Mouse (Mus musculus) hindbrain, embryonic 10.5 days (tissue): Measurements from ENCODE around the gene Narfl. TPM values are rescaled to one million over a fixed set of nuclear protein-coding genes. Genes with fewer than 3 reads are reported as not detected.
"Not testable (repeated sequence)": the region's sequence is repeated elsewhere in the genome, so short reads cannot be mapped to it uniquely, and the experiment has no call there.

ENCODE experiments used
- DNase-seq: peaks from one replicate; pipeline ENCODE4 v3.0.0-alpha.2; 2017; ENCODE audit warnings: low spot score
- H3K27ac ChIP-seq: fragments of 300-500 bp; sonication (generic); 2 replicates; pipeline ENCODE4 v1.5.1; 2016; ENCODE audit warnings: mild to moderate bottlenecking, moderate library complexity
- H3K27me3 ChIP-seq: fragments of 300-500 bp; sonication (generic); 2 replicates; pipeline ENCODE4 v1.6.1; 2016; ENCODE audit warnings: mild to moderate bottlenecking; ENCODE audit not compliant: poor library complexity, insufficient read depth, severe bottlenecking
- H3K36me3 ChIP-seq: fragments of 300-500 bp; sonication (generic); 2 replicates; pipeline ENCODE4 v1.6.1; 2016; ENCODE audit warnings: mild to moderate bottlenecking, moderate library complexity
- H3K4me1 ChIP-seq: fragments of 300-500 bp; sonication (generic); replicated peaks from 2 replicates; pipeline ENCODE4 v1.6.1; 2016; ENCODE audit warnings: mild to moderate bottlenecking
- H3K4me3 ChIP-seq: fragments of 300-500 bp; sonication (generic); 2 replicates; pipeline ENCODE4 v1.5.1; 2016; ENCODE audit warnings: mild to moderate bottlenecking, moderate library complexity
- H3K9me3 ChIP-seq: fragments of 300-500 bp; sonication (generic); 2 replicates; pipeline ENCODE4 v1.6.1; 2016; ENCODE audit warnings: mild to moderate bottlenecking, moderate library complexity
- WGBS: fragments of 180-500 bp; shearing (Covaris S2); methylation state at CpG from one replicate; pipeline ENCODE4 v1.1.7; 2016; 5-methylcytosine and 5-hydroxymethylcytosine counted together
- polyA plus RNA-seq: library from polyadenylated mRNA; unstranded; fragments of >200 nt; fragmentation: Nextera tagmentation; extraction: Ambion mirVana; gene quantifications from 2 replicates; pipeline ENCODE4 v1.2.1, GENCODE M21; 2016

Narfl gene
- polyA plus RNA-seq, 1 experiment from 2014 or later = 25.3 TPM

DNA sequence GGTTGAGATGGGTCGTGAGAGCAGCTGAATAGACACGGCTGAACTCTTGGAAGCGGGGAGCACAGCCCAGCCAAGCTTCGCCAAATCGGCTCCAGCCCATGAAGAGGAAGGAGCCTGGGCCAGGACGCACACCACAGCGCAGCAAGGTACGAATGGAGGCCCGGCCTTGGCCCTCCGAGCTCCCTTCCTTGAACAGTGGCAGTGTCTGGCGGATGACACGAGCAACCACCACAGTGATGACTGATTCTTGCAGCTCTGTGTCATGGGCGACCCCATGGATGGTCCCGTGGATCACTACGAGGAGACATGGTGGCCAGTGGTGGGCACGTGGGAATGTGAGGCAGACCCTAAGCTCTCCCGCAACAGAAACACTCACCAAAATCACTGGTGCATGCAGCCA is 21.4 kb downstream of the Narfl start:
- H3K36me3 ChIP-seq = peaks cover 31% of the 10 kb centered on the region
- no peaks in the 10 kb centered on the region for H3K9me3 ChIP-seq
- WGBS = 53% methylated on average over 17 of the region's 17 CpGs
- H3K4me3 ChIP-seq = peak overlapping the region; percentile 86
- H3K27me3 ChIP-seq = no peaks in the 10 kb centered on the region
- H3K27ac ChIP-seq = peak overlapping the region; percentile 95
- peaks cover 72% of the 10 kb centered on the region for H3K4me1 ChIP-seq
- no peak for DNase-seq

DNA sequence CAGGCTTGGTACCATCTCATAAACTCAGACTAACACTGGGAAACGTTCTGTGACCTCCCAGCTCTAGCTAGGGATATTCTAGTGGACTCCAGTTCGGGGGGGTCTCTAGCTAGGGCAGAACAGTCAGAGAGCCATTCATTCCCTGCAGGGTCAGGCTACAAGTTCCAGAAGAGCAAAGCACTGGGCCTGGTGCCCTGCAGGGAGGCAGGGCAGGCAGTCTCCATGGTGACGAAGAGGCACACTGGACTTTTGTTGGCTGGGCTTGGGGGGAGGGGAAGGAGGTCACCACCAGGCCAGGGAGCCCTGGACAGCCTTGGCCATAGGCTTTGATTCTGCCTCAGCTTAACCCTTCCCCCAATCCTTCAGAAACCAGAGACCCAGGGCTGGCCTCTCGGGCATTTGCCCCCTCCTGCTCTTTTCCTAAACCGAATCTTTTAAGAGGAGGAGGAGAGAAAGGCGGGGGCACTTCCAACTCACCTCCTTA is 22.1 kb downstream of the Narfl start, which contains the start of gene AC134908.4:
Gene AC134908.4, minus strand, starts transcription at position 51 of the 484 bp plus-strand sequence.
- Histone ChIP-seq H3K27me3 (no peaks in the 10 kb centered on the region), H3K36me3 (peaks cover 27% of the 10 kb centered on the region), H3K4me1 (peaks cover 68% of the 10 kb centered on the region), H3K4me3 (peak within 1 kb of the TSS; percentile 86), H3K27ac (peak within 1 kb of the TSS; percentile 95), H3K9me3 (no peaks in the 10 kb centered on the region)
- peak; percentile 95 for DNase-seq
- WGBS = 2% methylated on average over 6 of the region's 6 CpGs

DNA sequence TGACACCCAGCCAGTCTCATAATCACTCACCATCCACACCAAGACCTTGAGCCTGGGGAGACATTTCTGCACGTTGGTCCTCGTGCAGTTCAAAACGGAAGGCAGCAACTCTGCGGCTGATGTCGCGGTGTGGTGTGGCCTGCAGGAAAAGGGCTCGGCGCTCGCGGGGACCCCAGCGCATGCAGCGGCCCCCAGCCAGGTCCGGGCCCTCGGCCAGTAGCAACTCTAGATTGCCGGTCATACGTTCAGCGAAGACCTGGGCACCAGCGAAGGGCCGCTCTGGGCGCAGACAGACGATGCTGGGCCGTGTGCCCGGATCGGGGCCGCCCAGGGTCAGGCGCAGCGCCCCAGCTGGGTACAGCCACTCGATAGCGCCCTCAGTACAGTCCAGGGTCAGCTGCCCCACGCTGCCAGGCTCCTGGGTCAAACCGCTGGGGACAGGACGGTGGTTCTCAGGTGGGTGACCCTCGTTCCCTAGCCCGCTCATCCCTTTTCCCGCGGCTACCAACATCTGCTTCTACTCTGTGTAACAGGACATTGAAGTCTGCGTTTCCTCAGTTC is 22.7 kb downstream of the Narfl start:
- WGBS = under 1% methylated on average over 37 of the region's 37 CpGs
- H3K9me3 ChIP-seq = no peaks in the 10 kb centered on the region
- H3K36me3 ChIP-seq = peaks cover 26% of the 10 kb centered on the region
- H3K4me3 ChIP-seq = peak overlapping the region; percentile 86
- no peak for DNase-seq
- H3K27ac ChIP-seq = peak overlapping the region; percentile 95
- peaks cover under 1% of the 10 kb centered on the region; the same call in 1 of the 2 replicates for H3K27me3 ChIP-seq
- peaks cover 66% of the 10 kb centered on the region for H3K4me1 ChIP-seq

DNA sequence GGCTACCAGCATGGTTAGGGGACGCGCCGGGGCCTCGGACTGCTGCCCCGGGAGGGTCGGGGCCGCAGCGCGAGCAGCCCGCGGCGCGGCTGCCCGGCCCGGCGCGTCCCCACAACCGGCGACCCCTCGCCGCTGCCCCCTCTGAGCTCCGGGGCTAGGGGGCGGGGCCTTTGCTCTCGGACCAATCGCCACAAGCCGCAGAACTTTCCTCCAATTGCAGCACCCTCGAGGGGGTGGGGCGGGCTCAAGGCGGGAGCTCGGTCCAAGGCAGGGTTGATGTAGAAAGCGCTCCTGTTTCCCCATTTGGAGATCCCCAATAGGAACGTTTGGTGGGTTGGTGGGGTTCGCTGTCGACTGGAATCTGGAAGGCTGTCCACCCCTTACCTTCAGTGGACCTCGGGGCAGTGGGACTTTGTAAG is 23.4 kb downstream of the Narfl start, which contains the start of gene Metrn:
Gene Metrn, minus strand, starts transcription at position 186 of the 419 bp plus-strand sequence.
- Histone ChIP-seq H3K4me3 (peak within 1 kb of the TSS; percentile 86), H3K4me1 (peaks cover 63% of the 10 kb centered on the region), H3K27ac (peak within 1 kb of the TSS; percentile 95), H3K36me3 (peaks cover 26% of the 10 kb centered on the region), H3K9me3 (no peaks in the 10 kb centered on the region), H3K27me3 (peaks cover 5% of the 10 kb centered on the region; the same call in 1 of the 2 replicates)
- WGBS = under 1% methylated on average over 35 of the region's 35 CpGs
- DNase-seq = peak; percentile 94

DNA sequence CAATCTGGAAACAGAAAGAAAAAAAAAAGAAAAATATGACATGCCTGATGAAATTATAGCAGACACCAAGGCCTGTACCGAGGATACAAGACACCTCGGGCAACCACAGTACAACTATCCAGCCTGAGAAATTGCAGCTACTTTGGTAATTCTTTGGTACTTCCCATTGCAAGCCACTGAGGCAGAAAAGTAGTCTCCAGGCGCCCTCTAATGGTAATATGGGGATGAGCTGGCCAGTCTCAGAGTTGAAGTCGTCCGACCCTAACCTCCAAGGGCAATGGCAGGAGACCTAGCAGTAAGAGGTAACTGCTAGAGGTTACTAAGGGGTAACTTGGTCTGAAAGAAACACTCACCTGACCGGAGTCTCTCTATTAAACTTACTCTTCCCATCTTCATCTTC is 27.5 kb downstream of the Narfl start:
- Histone ChIP-seq H3K9me3 (no peaks in the 10 kb centered on the region), H3K4me1 (peaks cover 46% of the 10 kb centered on the region), H3K27ac (no peak overlapping the region), H3K36me3 (no peaks in the 10 kb centered on the region), H3K27me3 (peaks cover 8% of the 10 kb centered on the region; the same call in 1 of the 2 replicates), H3K4me3 (no peak overlapping the region)
- WGBS = 11% methylated on average over 6 of the region's 6 CpGs
- DNase-seq = peak; percentile 73

DNA sequence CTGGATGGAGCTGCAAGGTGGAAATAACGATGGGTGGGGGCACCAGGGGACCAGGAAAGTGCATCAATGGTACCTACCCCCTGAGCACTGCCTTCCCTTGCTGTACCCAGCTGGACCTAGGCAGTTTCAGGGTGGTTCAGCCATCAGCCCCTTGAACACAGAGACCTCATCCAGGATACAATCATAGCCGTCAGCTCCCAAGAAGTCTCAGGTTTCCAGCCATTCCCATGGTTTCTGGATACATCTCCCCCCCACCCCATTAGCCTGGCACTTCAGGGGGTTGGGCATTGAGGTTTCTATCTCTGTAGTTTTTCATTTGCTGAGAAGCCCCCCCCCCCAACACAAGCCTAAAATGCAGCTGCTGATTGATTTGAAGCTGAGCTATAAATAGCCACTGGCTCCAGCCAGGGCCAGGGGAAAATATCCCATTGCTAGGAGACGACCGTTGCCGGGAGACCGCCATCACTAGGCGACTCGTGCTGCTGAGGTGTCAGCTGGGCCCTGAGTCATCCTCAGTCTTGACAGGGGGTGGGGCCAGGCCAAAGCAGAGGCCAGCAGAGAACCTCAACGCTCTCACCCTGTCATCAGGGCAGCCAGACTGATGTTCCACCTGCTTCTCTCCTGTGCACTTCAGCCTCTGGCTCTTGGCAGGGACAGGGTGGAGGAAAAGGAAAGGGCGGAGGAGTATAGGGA is 29.4 kb downstream of the Narfl start:
- Histone ChIP-seq H3K36me3 (no peaks in the 10 kb centered on the region), H3K27me3 (peaks cover 12% of the 10 kb centered on the region; the same call in 1 of the 2 replicates), H3K4me1 (peaks cover 33% of the 10 kb centered on the region), H3K27ac (peak overlapping the region; percentile 84), H3K4me3 (peak overlapping the region; percentile 22), H3K9me3 (no peaks in the 10 kb centered on the region)
- WGBS = 13% methylated on average over 10 of the region's 10 CpGs
- peak; percentile 94 for DNase-seq

DNA sequence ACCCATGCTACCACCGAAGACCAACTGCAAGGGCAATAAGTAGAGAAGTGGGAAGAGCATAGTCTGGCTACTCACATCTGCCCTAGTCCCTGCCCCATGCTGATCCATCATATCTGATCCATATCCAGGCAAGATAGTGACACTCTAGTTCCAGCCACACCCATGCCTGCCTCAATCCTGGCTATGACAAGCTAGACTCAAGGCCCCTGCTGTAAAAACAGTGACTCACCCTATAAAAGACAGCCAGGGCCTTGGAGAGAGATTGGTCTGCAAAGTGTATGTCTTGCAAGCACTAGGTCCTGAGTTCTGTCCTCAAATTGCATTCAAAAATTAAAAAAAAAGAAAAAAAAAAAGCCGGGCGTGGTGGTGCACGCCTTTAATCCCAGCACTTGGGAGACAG is 32.9 kb downstream of the Narfl start:
- 87% methylated on average over 4 of the region's 4 CpGs for WGBS
- Histone ChIP-seq H3K27me3 (peaks cover 45% of the 10 kb centered on the region), H3K27ac (no peak overlapping the region), H3K4me1 (peaks cover 62% of the 10 kb centered on the region), H3K4me3 (no peak overlapping the region), H3K9me3 (no peaks in the 10 kb centered on the region), H3K36me3 (no peaks in the 10 kb centered on the region)
- DNase-seq = no peak

DNA sequence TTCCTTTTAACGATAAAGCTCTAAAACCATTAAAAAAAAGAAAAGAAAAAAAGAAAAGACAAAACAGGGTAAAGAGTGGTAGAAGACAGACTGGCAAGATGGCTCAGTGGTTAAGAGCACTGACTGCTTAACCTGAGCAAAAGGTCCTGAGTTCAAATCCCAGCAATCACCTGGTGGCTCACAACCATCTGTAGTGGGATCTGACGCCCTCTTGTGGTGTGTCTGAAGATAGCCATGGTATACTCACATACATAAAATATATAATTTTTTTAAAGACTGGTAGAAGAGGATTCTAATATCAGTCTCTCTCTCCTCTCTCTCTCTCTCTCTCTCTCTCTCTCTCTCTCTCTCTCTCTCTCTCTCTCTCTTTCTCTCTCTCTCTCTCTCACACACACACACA is 33.9 kb downstream of the Narfl start:
- not testable (repeated sequence) for DNase-seq, H3K4me3 ChIP-seq, H3K36me3 ChIP-seq, H3K27ac ChIP-seq, H3K9me3 ChIP-seq
- Histone ChIP-seq H3K27me3 (peaks cover 52% of the 10 kb centered on the region), H3K4me1 (peaks cover 59% of the 10 kb centered on the region)
- 44% methylated on average over 2 of the region's 2 CpGs for WGBS

DNA sequence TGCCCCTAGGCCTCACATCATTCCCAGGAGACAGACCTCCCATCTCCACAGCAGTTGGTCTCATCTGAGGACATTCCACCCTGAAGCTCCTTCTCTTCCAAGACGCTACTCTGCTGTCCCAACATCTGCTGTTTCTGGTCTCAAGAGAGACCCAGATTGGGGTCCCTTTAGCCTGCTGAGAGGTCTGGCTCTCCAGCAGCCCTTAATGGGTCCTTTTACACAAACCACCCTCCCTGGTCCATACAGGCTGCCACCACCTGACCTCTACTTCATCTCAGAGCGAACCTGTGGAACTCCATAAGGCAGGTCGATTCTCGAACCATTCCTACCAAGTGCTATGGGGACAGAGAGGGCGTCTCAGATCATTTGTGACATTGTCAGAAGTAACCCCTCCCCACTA is 34.5 kb downstream of the Narfl start:
- 39% methylated on average over 5 of the region's 5 CpGs for WGBS
- H3K4me3 ChIP-seq = peak overlapping the region; percentile 87
- H3K27me3 ChIP-seq = peaks cover 57% of the 10 kb centered on the region
- no peaks in the 10 kb centered on the region for H3K9me3 ChIP-seq
- no peaks in the 10 kb centered on the region for H3K36me3 ChIP-seq
- no peak for DNase-seq
- H3K4me1 ChIP-seq = peaks cover 57% of the 10 kb centered on the region
- H3K27ac ChIP-seq = peak overlapping the region; percentile 97

DNA sequence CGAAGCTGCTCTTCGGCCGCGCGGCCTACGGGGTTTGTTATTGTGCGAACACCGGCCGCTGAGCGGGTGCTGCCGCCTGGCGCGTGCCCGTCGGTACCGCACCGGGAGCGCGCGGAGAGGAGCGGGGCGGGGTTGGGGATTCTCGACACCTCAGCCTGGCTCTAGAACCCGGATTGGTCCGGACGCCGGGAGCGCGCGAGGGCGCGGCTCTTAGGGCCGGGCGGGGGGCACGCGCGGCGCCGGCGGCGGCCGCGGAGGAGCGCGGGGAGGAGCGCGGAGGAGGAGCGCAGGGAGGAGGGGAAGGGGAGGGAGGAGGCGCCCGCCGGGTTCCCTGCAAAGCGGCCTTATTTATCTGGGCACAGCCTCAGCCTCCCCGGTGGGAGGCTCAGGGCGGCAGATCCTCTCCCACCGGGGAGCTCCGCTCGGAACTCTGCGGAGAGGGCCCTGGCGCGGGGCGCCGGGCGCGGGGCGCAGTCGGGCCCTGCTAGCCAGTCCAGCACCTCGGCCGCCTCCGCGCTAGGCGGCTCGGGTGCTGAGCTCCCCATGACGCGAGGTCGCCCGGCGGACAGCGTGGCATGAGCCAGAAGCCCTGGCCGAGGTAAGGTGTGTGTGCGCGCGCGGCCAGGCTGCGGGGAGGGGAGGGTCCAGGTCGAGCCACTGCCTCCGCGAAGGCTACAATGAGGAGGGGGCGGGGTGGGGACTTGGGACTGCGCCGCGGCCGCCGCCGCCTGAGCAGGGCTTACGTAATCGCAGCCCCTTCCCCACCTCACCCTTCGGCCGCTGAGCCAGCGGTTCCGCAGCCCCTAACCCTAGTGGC is 35.4 kb downstream of the Narfl start, which contains the start of gene Fbxl16:
Gene Fbxl16, plus strand, starts transcription at position 297 of the 817 bp plus-strand sequence.
- Histone ChIP-seq H3K4me3 (peak within 1 kb of the TSS; percentile 87), H3K4me1 (peaks cover 53% of the 10 kb centered on the region), H3K9me3 (no peaks in the 10 kb centered on the region), H3K27me3 (peaks cover 62% of the 10 kb centered on the region), H3K27ac (peak within 1 kb of the TSS; percentile 97), H3K36me3 (no peaks in the 10 kb centered on the region)
- DNase-seq = peak; percentile 86
- WGBS = under 1% methylated on average over 95 of the region's 100 CpGs

DNA sequence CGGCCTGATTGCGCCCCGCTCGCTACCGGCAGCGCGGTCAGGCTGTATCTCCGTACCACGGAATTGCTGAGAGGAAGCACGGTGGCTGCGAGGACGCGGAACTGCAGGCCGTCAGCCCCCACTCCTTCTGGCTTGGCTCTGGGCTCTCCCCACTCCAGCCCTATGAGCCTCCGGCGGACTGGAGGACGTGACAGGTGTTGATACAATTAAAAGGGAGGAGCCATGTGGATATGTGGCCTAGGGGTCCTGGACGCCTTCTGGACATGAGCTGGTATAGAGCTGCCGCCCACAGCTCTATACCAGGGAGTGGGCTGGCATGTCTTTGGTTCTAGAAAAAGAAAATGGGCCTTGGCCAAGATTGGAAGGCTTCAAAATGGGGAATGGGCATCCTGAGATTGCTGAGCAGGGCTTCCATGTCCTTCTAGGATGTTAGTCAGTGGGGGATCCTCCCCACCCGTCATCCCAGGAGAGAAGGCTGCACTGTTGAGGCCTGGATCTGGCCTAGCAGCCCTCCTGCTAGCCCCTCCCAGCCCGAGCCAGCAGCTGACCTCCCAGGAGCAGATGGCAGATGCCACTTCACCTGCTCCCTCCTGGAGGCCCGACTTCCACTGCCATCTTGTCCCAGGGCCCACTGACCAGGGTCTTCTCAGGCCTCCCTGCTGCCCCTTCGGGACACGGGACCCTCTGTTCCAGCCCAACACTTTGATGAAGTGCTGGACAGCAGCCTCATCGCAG is 36.2 kb downstream of the Narfl start:
- H3K27me3 ChIP-seq = peaks cover 68% of the 10 kb centered on the region

DNA sequence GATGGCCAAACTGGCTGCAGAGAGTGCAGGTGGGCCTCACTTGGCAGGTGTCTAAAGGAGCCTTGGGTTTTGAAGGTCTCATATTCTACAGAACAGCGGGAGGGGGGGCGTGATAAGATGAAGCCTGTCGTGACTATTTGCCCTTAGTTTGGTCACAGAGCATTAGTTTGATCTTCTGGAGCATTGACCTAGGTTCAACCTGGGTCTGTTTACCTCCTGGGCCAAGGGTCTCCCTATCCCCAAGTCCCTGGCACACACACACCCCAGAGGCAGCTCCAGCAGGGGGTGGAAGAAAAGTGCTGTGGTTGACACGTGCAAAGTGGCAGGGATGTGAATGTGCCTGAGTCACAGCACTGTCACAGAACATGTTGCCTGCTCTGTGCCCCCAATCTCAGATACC is 37.3 kb downstream of the Narfl start:
- Histone ChIP-seq H3K36me3 (no peaks in the 10 kb centered on the region), H3K27me3 (peaks cover 68% of the 10 kb centered on the region), H3K4me1 (peaks cover 51% of the 10 kb centered on the region), H3K4me3 (peak overlapping the region; percentile 87), H3K27ac (no peak overlapping the region), H3K9me3 (no peaks in the 10 kb centered on the region)
- WGBS = 74% methylated on average over 4 of the region's 4 CpGs
- no peak for DNase-seq

More for the DNA sequence above, 36.2 kb downstream of the Narfl start:
- Histone ChIP-seq H3K9me3 (no peaks in the 10 kb centered on the region), H3K4me3 (peak overlapping the region; percentile 87), H3K4me1 (peaks cover 51% of the 10 kb centered on the region), H3K36me3 (no peaks in the 10 kb centered on the region), H3K27ac (peak overlapping the region; percentile 97)
- DNase-seq = peak; percentile 38
- WGBS = 9% methylated on average over 25 of the region's 25 CpGs
